15 mouse cellular contexts compared by ENCODE assay signal in the genomic region with DNA sequence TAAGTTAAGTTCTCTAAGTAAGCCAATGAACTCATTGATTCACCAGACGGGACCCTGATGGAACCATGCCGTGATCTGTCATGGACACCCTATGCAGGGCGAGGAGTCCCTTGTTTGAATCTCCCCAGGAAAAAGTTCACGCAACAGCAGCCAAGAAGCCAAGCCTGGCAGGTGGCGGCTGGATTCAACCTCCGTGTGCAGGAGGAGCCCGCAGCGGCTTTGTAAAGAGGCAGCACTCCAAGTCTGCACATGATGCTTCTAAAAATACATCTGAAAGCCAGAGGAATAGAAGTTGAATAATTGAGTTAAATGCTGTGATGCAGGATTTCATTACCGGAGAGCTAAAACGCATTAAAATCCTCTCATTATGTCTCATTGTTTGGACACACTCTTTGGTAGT.
DNase-seq lines count a peak whose midpoint lies in the region; ATAC-seq lines count a peak whose summit lies in the region.
"Had no signal": no experiment of that assay in that cellular context is flagged by ENCODE, and none has a peak within 500 bp of the region (broad histone marks: within the 10 kb centered on the region; RNA-seq: fewer than 3 reads in every experiment).

No protein-coding gene starts in this region.

- H3K4me1 ChIP-seq in hindbrain, embryonic 15.5 days (replicated peaks), result peaks cover 35% of the 10 kb centered on the region
- peaks cover 29% of the 10 kb centered on the region for H3K4me1 ChIP-seq in hindbrain, embryonic 10.5 days (replicated peaks)
- peaks cover 45% of the 10 kb centered on the region for H3K4me1 ChIP-seq in heart, embryonic 16.5 days (ENCODE audit: control insufficient read depth, insufficient read depth, low read length)

- 52% methylated on average over 10 of the region's 10 CpGs for WGBS in hindbrain, embryonic 15.5 days
- WGBS in hindbrain, embryonic 10.5 days, result 74% methylated on average over 10 of the region's 10 CpGs
- 44% methylated on average over 10 of the region's 10 CpGs for WGBS in heart, embryonic 16.5 days

- no peak for ATAC-seq in hindbrain, embryonic 15.5 days (ENCODE audit: low FRiP score, low read depth)
- no peak for ATAC-seq in heart, embryonic 16.5 days (replicated peaks; ENCODE audit: extremely low read depth, insufficient read depth, low FRiP score)

- H3K27me3 ChIP-seq in hindbrain, embryonic 15.5 days, result no peaks in the 10 kb centered on the region
- H3K27me3 ChIP-seq in hindbrain, embryonic 10.5 days (ENCODE audit: insufficient read depth, poor library complexity, severe bottlenecking), result no peaks in the 10 kb centered on the region
- no peaks in the 10 kb centered on the region for H3K27me3 ChIP-seq in heart, embryonic 16.5 days (ENCODE audit: control insufficient read depth, insufficient read depth, low read length)
- H3K27me3 ChIP-seq: embryonic facial prominence, embryonic 15.5 days; limb, embryonic 12.5 days; megakaryocyte, embryonic 14.5 days had no signal

- DNase-seq in adrenal gland, postnatal 10 days, result peak; percentile 43
- no peak for DNase-seq in adrenal gland, adult (ENCODE audit: inconsistent age in 2 of 2, low spot score in 1 of 2)
- no peak for DNase-seq in hindbrain, embryonic 10.5 days (ENCODE audit: low spot score)
- DNase-seq in brain, adult 2 months (ENCODE audit: low read depth, low spot score), result peak; percentile 86
- no peak for DNase-seq in spleen, adult 12 weeks (ENCODE audit: low spot score)
- DNase-seq in urinary bladder, postnatal 10 days (ENCODE audit: low spot score), result no peak
- DNase-seq: cerebellum, adult 9-11 months; kidney, postnatal 4 days; lung, adult 18-20 months; thymus, postnatal 14 days had no signal

- H3K9me3 ChIP-seq in hindbrain, embryonic 15.5 days, result no peaks in the 10 kb centered on the region
- no peaks in the 10 kb centered on the region for H3K9me3 ChIP-seq in hindbrain, embryonic 10.5 days
- H3K9me3 ChIP-seq in heart, embryonic 16.5 days (replicated peaks; ENCODE audit: control insufficient read depth, low read length), result no peaks in the 10 kb centered on the region
- H3K9me3 ChIP-seq: embryonic facial prominence, embryonic 15.5 days; limb, embryonic 12.5 days had no signal

- H3K9ac ChIP-seq in hindbrain, embryonic 15.5 days, result no peak overlapping the region
- H3K9ac ChIP-seq in heart, embryonic 16.5 days (ENCODE audit: low read length), result no peak overlapping the region
- H3K9ac ChIP-seq: embryonic facial prominence, embryonic 15.5 days; limb, embryonic 12.5 days had no signal

- no peak overlapping the region for H3K4me2 ChIP-seq in hindbrain, embryonic 15.5 days
- H3K4me2 ChIP-seq in heart, embryonic 16.5 days (ENCODE audit: low read depth, low read length), result peak overlapping the region; percentile 48
- H3K4me2 ChIP-seq: embryonic facial prominence, embryonic 15.5 days; limb, embryonic 12.5 days had no signal

- H3K4me3 ChIP-seq in hindbrain, embryonic 15.5 days, result no peak overlapping the region
- H3K4me3 ChIP-seq in hindbrain, embryonic 10.5 days, result no peak overlapping the region
- H3K4me3 ChIP-seq in heart, embryonic 16.5 days (ENCODE audit: low read length), result 0 out of 2 replicates have a peak overlapping the region, but pooled peaks have one; percentile 16
- H3K4me3 ChIP-seq: embryonic facial prominence, embryonic 15.5 days; limb, embryonic 12.5 days; megakaryocyte, embryonic 14.5 days had no signal

- 0 out of 2 replicates have a peak overlapping the region, but pooled peaks have one; percentile 49 for H3K27ac ChIP-seq in hindbrain, embryonic 15.5 days (replicated peaks)
- H3K27ac ChIP-seq in hindbrain, embryonic 10.5 days, result no peak overlapping the region; the same call in 1 of the 2 replicates
- peak overlapping the region; percentile 85 for H3K27ac ChIP-seq in heart, embryonic 16.5 days (ENCODE audit: low read length)
- H3K27ac ChIP-seq: embryonic facial prominence, embryonic 15.5 days; limb, embryonic 12.5 days had no signal

- no peaks in the 10 kb centered on the region for H3K36me3 ChIP-seq in hindbrain, embryonic 15.5 days
- no peaks in the 10 kb centered on the region for H3K36me3 ChIP-seq in hindbrain, embryonic 10.5 days
- no peaks in the 10 kb centered on the region for H3K36me3 ChIP-seq in heart, embryonic 16.5 days (ENCODE audit: control insufficient read depth, insufficient read depth)
- H3K36me3 ChIP-seq: embryonic facial prominence, embryonic 15.5 days; limb, embryonic 12.5 days had no signal

Comparison
In these comparisons a context has a peak if more than half of its experiments do, and no peak if none do; other contexts are left out.
1. DNase-seq: peak in adrenal gland, postnatal 10 days (single experiment) and brain, adult 2 months (single experiment); none in adrenal gland, adult (0 of 2), hindbrain, embryonic 10.5 days (single experiment), spleen, adult 12 weeks (single experiment) and urinary bladder, postnatal 10 days (single experiment).